Mouse (Mus musculus) stomach, postnatal 0 days (tissue): ENCODE results near the gene Slc2a3.

Source experiments
- CTCF ChIP-seq: IDR thresholded peaks from 2 replicates; pipeline ENCODE4 v1.5.1; 2016; ENCODE audit warnings: antibody characterized with exemption, low read depth, mild to moderate bottlenecking, moderate library complexity
- EP300 ChIP-seq: optimal IDR thresholded peaks from 2 replicates; pipeline ENCODE3; 2016; ENCODE audit warnings: antibody characterized with exemption

DNA sequence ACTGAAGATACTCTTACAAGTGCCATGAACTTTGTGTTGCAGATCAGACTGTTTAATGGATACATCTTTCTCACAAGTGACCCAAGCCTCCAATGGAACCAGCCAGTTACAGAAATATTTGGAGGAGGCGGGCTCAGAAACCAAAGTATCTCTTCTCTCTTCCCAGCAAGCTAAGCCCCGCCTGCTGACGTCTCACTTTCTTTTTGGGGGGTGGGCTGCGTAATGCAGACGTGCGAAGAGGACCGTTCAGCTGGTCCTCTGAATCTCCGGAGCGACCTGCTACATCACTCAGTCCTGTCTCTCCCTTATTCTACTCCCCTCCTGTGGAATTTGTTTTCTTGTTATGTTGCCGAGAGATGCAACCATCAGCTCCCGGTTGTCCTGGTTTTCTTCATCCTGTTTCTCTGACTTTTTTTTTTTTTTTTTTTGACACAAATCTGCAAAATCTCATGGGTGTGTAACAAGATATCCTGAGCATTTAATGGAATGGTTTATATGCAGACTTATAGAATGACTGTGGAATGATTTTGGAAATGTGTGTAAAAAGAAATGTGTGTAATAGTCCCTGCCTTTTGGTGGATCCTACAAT, 40.3 kb downstream of the Slc2a3 start:
- TF ChIP-seq CTCF, result no peak
- no peak for TF ChIP-seq EP300
